Mouse (Mus musculus): Measurements from ENCODE around the gene Dnah3. TPM values are rescaled to one million over a fixed set of nuclear protein-coding genes. Genes with fewer than 3 reads are reported as not detected.
A peak's percentile ranks its signal among the peaks of the same experiment; 100 is the strongest.

Dnah3 gene
- polyA plus RNA-seq, 1 experiment, result 0.29 TPM

- Histone ChIP-seq H3K4me3 (ENCODE audit: insufficient read depth, low read length) (peak within 1 kb of the TSS; percentile 70), H3K4me1 (ENCODE audit: control insufficient read depth, insufficient read depth, low read length) (peaks cover 2% of the 10 kb centered on the region; the same call in 1 of the 2 replicates), H3K27ac (ENCODE audit: insufficient read depth, low read length) (peak within 1 kb of the TSS; percentile 96)
- TF ChIP-seq CTCF (IDR thresholded peaks at IDR 0.05; ENCODE audit: extremely low read depth, insufficient read depth, low read length), result no peak
- TF ChIP-seq POLR2A (IDR thresholded peaks at IDR 0.05; ENCODE audit: extremely low read depth, insufficient read depth, low read length), result peak; percentile 65; the same call in 1 of the 2 replicates
These were observed 199.2 kb downstream of the Dnah3 start, which contains the start of the genes Lyrm1 and Dcun1d3 for GRCm38 (mm10) chr7:119895639-119896512. Gene Lyrm1 (plus strand): TSS chr7:119895861. Gene Dcun1d3 (minus strand): TSS chr7:119896298.

DNA sequence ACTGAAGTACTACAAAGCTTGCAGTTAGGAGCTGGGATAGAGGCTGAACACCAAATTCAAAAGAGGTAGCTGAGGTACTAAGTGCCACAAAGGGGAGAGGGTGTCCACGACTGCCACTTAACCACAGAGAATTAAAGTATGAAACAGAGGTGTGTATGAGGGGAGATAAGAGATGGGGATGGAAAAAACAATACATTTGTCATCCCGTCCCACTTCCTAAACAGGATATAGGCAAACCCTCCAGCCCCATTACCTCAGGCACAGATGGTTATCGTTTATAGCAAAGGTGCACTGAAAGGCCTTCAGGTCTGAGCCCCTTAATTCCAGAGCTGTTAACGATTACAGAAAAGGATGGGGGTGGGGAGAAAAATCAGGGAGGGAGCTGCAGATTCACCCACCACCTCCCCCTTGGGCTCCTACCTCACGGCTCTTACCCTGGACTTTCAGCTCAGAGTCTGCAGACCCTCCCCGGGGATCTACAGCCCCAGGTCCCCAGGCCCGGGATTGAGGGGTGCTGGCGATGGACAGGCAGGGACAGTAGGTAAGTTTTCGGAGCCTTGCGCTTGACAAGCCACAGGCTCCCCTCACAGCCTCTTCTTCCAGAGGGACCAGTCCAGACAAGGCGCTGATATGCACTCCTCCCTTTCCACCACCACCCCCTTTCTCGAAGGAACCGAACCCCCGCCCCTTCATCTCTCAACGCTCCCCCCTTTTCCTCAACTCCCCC lies 200.1 kb downstream of the Dnah3 start:
- TF ChIP-seq POLR2A (IDR thresholded peaks at IDR 0.05; ENCODE audit: extremely low read depth, insufficient read depth, low read length) (no peak), CTCF (IDR thresholded peaks at IDR 0.05; ENCODE audit: extremely low read depth, insufficient read depth, low read length) (no peak)
- Histone ChIP-seq H3K4me1 (ENCODE audit: control insufficient read depth, insufficient read depth, low read length) (peaks cover 2% of the 10 kb centered on the region; the same call in 1 of the 2 replicates), H3K27ac (ENCODE audit: insufficient read depth, low read length) (no peak overlapping the region), H3K4me3 (ENCODE audit: insufficient read depth, low read length) (peak overlapping the region; percentile 70)

DNA sequence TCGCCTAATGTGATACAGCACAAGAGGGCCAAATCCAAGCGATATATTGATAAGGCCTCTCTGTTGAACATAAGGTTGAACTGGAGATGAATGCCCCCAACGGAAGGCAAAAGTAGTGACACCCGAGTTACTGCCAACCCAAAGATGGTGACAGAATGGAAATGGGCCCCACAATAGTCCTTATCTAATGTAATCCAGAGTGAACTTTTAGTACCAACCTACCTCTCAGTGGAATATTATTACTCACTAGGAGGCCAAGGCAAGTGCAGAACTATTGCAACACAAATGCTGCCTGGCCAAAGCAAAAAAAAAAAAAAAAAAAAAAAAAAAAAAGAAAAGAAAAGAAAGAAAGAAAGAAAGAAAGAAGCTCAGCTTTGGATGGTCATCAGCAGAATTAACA lies 202.3 kb downstream of the Dnah3 start:
- no peak overlapping the region for H3K27ac ChIP-seq (ENCODE audit: insufficient read depth, low read length)
- TF ChIP-seq POLR2A (IDR thresholded peaks at IDR 0.05; ENCODE audit: extremely low read depth, insufficient read depth, low read length) (no peak), CTCF (IDR thresholded peaks at IDR 0.05; ENCODE audit: extremely low read depth, insufficient read depth, low read length) (no peak)

DNA sequence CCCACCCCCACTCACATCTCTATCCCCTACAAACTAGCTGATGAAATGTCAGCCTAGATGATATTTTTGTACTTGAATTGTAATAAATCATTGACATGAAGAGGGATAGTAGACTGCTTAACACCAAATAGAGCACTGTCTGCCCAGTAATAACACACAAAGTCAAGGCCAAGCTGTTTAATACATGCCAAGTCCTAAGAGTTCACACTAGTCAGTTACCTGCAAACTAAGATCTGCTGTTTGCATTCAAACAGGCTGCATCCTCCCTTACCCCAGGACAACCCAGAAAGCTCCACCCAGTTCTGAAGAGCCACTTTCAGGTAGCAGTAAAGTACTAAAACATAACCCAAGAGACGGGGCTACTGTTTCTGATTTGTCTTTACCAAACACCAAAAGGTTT lies 202.9 kb downstream of the Dnah3 start:
- Histone ChIP-seq H3K4me1 (ENCODE audit: control insufficient read depth, insufficient read depth, low read length) (peaks cover 2% of the 10 kb centered on the region; the same call in 1 of the 2 replicates), H3K4me3 (ENCODE audit: insufficient read depth, low read length) (no peak overlapping the region), H3K27ac (ENCODE audit: insufficient read depth, low read length) (no peak overlapping the region)
- TF ChIP-seq POLR2A (IDR thresholded peaks at IDR 0.05; ENCODE audit: extremely low read depth, insufficient read depth, low read length) (no peak), CTCF (IDR thresholded peaks at IDR 0.05; ENCODE audit: extremely low read depth, insufficient read depth, low read length) (no peak)

More for the DNA sequence above, 202.3 kb downstream of the Dnah3 start:
- H3K4me3 ChIP-seq (ENCODE audit: insufficient read depth, low read length), result no peak overlapping the region
- H3K4me1 ChIP-seq (ENCODE audit: control insufficient read depth, insufficient read depth, low read length), result peaks cover 2% of the 10 kb centered on the region; the same call in 1 of the 2 replicates

- H3K27ac ChIP-seq (ENCODE audit: insufficient read depth, low read length), result no peak overlapping the region
- no peak overlapping the region for H3K4me3 ChIP-seq (ENCODE audit: insufficient read depth, low read length)
- H3K4me1 ChIP-seq (ENCODE audit: control insufficient read depth, insufficient read depth, low read length), result no peaks in the 10 kb centered on the region; the same call in 1 of the 2 replicates
- no peak for TF ChIP-seq POLR2A (IDR thresholded peaks at IDR 0.05; ENCODE audit: extremely low read depth, insufficient read depth, low read length)
- TF ChIP-seq CTCF (IDR thresholded peaks at IDR 0.05; ENCODE audit: extremely low read depth, insufficient read depth, low read length), result no peak
These were observed 207.2 kb downstream of the Dnah3 start for GRCm38 (mm10) chr7:119887887-119888286.

DNA sequence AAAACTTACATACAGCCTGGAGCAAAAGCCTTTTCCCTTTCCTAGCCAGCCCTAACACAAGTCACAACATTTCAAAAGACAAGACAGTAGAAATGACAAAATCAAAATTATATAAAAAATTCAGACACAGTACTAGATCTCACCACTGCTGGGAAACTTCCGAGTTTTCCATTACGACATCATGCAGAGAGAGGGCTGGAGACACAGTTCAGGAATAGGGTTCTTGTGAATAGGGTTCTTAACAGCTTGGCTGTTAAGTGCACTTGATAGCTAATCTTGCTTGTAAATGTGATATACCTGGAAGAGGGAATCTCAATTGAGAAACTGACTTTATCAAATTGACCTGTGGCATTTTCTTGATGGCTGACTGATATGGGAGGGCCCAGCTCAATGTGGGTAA lies 213.9 kb downstream of the Dnah3 start:
- Histone ChIP-seq H3K4me1 (ENCODE audit: control insufficient read depth, insufficient read depth, low read length) (no peaks in the 10 kb centered on the region; the same call in 1 of the 2 replicates), H3K4me3 (ENCODE audit: insufficient read depth, low read length) (no peak overlapping the region), H3K27ac (ENCODE audit: insufficient read depth, low read length) (no peak overlapping the region)
- no peak for TF ChIP-seq POLR2A (IDR thresholded peaks at IDR 0.05; ENCODE audit: extremely low read depth, insufficient read depth, low read length)
- no peak for TF ChIP-seq CTCF (IDR thresholded peaks at IDR 0.05; ENCODE audit: extremely low read depth, insufficient read depth, low read length)

- H3K4me1 ChIP-seq (ENCODE audit: control insufficient read depth, insufficient read depth, low read length), result no peaks in the 10 kb centered on the region; the same call in 1 of the 2 replicates
- H3K4me3 ChIP-seq (ENCODE audit: insufficient read depth, low read length), result no peak overlapping the region
- no peak overlapping the region for H3K27ac ChIP-seq (ENCODE audit: insufficient read depth, low read length)
- no peak for TF ChIP-seq POLR2A (IDR thresholded peaks at IDR 0.05; ENCODE audit: extremely low read depth, insufficient read depth, low read length)
- TF ChIP-seq CTCF (IDR thresholded peaks at IDR 0.05; ENCODE audit: extremely low read depth, insufficient read depth, low read length), result no peak
These were observed 214.7 kb downstream of the Dnah3 start for GRCm38 (mm10) chr7:119880345-119880744.

DNA sequence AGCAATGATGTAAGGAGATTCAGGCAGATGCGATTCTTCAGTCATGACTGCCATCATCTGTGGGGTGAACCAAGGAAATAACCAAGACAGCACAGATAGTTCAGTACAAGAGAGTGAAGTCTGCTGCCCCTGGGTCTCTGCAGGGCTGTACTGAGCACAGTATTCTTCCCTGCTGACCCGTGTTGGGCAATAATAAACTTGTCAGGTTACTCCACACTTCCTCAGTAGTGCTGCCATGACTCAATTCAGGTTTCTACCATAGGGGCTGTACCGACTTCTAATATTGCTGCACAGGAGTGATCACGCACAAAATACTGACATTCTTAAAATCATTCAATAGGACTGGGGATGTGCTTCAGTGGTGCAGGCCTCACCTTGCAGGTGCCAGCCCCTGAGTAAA lies 215.9 kb downstream of the Dnah3 start:
- H3K4me1 ChIP-seq (ENCODE audit: control insufficient read depth, insufficient read depth, low read length), result peaks cover 2% of the 10 kb centered on the region
- H3K27ac ChIP-seq (ENCODE audit: insufficient read depth, low read length), result no peak overlapping the region
- H3K4me3 ChIP-seq (ENCODE audit: insufficient read depth, low read length), result no peak overlapping the region
- TF ChIP-seq CTCF (IDR thresholded peaks at IDR 0.05; ENCODE audit: extremely low read depth, insufficient read depth, low read length) (no peak), POLR2A (IDR thresholded peaks at IDR 0.05; ENCODE audit: extremely low read depth, insufficient read depth, low read length) (no peak)

- H3K27ac ChIP-seq (ENCODE audit: insufficient read depth, low read length), result no peak overlapping the region
- H3K4me3 ChIP-seq (ENCODE audit: insufficient read depth, low read length), result no peak overlapping the region
- TF ChIP-seq POLR2A (IDR thresholded peaks at IDR 0.05; ENCODE audit: extremely low read depth, insufficient read depth, low read length) (no peak), CTCF (IDR thresholded peaks at IDR 0.05; ENCODE audit: extremely low read depth, insufficient read depth, low read length) (no peak)
- peaks cover 2% of the 10 kb centered on the region for H3K4me1 ChIP-seq (ENCODE audit: control insufficient read depth, insufficient read depth, low read length)
These were observed 219.2 kb downstream of the Dnah3 start for GRCm38 (mm10) chr7:119875776-119876440.

Data from cortical plate, adult 2 months (tissue).